Mouse (Mus musculus) adrenal gland, adult (tissue): ENCODE results near the gene Col18a1.

Experiments
- DNase-seq, 2 experiments: peaks; one replicate each; pipeline ENCODE4 v3.0.0; 2022 to 2023; ENCODE audit warnings: low spot score in 1 of 2; ENCODE audit not compliant: inconsistent age in 2 of 2

Col18a1 gene

GRCm38 (mm10) chr10:77022301-77023130, 143.8 kb downstream of the Col18a1 start:
- peak in 1 of 2 experiments; percentile 60 for DNase-seq

GRCm38 (mm10) chr10:77021399-77022052, 144.8 kb downstream of the Col18a1 start:
- peak; percentile 78 to 94 for DNase-seq

GRCm38 (mm10) chr10:77017662-77018061, 148.7 kb downstream of the Col18a1 start:
- DNase-seq: no peak

GRCm38 (mm10) chr10:77017061-77017460, 149.3 kb downstream of the Col18a1 start:
- no peak for DNase-seq

GRCm38 (mm10) chr10:77016499-77016898, 149.8 kb downstream of the Col18a1 start:
- DNase-seq: no peak

GRCm38 (mm10) chr10:77016080-77016479, 150.3 kb downstream of the Col18a1 start:
- DNase-seq: no peak

- DNase-seq: no peak
Measured at GRCm38 (mm10) chr10:77011681-77012080, 154.7 kb downstream of the Col18a1 start.

GRCm38 (mm10) chr10:77008698-77009097, 157.7 kb downstream of the Col18a1 start:
- peak in 1 of 2 experiments; percentile 60 for DNase-seq

- peak; percentile 75 to 87 for DNase-seq
Measured at GRCm38 (mm10) chr10:77008109-77008561, 158.2 kb downstream of the Col18a1 start.

GRCm38 (mm10) chr10:77007433-77008108, 158.8 kb downstream of the Col18a1 start:
- DNase-seq: peak; percentile 40 to 43

GRCm38 (mm10) chr10:77004936-77005335, 161.4 kb downstream of the Col18a1 start:
- no peak for DNase-seq
